Mouse (Mus musculus): ENCODE measurements around the gene Kcnab1.

- no peak for TF ChIP-seq CTCF (IDR thresholded peaks at IDR 0.05; ENCODE audit: low read depth)
- TF ChIP-seq EP300 (IDR thresholded peaks at IDR 0.05; ENCODE audit: low read depth) = no peak
These were observed 151.3 kb downstream of the Kcnab1 start for GRCm38 (mm10) chr3:65260521-65260920.

Measured in liver, postnatal 0 days (tissue).